Mouse (Mus musculus) frontal cortex, postnatal 10 days (tissue): ENCODE measurements at regions not wholly inside any gene's neighbourhood (a gene's known extent, or its start where the extent isn't known, plus 50 kb on each side); places are given as distances from the start of the nearest gene placed in this dataset.

Source experiments
- DNase-seq, 2 experiments: peaks; one replicate each; pipeline ENCODE4 v3.0.0; 2022; ENCODE audit warnings: low spot score in 2 of 2, mixed read lengths in 1 of 2

- DNase-seq: no peak
Observed at GRCm38 (mm10) chr1:193541281-193541680, 171.2 kb upstream of the Camk1g start.

DNA sequence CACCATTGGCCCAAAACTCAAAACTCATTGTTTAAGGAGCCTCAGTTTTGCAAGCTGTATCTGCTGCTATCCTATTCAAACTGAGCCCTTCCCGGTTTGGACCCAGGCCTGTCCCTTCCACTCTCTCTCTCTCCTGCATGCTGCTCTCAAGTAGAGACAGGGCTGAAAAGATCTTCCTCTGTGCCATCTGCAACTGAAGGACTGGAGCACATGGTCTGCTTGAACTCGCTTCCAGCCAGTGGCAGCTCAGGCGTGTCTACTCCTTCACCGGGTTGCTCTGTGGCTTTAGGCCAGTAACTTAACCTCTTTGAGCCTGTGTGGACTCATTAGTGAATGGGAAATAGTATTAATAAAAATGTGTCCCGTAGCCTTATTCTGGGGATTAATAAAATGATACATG lies 170.4 kb upstream of the Camk1g start:
- DNase-seq: no peak

DNA sequence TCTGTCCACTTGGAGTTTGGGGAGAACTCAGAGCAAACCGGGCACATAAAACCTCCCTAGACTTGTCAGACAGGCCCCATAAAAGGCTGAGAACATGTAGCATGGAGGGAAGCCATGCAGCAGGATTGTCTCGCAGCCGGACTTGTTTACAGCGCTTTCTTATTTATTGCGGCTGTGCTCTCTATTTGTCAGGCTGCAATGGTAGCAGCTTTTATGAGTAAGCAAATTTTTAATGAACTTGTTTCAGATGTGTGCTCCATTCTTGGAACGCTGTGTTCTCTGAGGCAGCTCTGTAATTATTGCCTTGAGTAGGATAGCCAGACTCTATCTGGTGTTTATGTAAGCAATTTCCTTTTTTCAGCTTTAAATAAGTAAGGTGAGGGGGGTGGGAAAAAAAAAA lies 169.2 kb upstream of the Camk1g start:
- no peak for DNase-seq

DNA sequence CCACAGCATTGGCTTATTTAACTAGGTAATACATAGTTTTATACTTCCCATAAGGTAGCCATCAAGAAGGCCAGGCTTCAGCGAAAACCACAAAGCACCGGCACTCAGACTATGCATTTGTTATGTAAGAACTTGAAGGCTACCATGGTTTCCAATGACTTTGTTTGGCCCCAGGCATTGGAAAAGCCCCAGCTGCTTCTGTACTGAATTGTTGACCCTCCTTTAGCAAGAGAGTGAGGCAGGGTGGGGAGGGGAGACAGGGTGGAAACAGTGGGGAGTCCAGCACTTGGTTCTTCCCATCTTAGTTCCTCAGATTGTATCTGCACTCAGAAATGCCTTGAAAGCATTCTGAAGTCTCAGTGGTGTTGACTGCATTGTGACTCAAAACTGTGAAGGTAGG lies 168.3 kb upstream of the Camk1g start:
- DNase-seq: no peak

GRCm38 (mm10) chr1:193537616-193538015 lies 167.5 kb upstream of the Camk1g start:
- DNase-seq: no peak

GRCm38 (mm10) chr1:193536552-193536951 lies 166.5 kb upstream of the Camk1g start:
- DNase-seq: no peak

DNA sequence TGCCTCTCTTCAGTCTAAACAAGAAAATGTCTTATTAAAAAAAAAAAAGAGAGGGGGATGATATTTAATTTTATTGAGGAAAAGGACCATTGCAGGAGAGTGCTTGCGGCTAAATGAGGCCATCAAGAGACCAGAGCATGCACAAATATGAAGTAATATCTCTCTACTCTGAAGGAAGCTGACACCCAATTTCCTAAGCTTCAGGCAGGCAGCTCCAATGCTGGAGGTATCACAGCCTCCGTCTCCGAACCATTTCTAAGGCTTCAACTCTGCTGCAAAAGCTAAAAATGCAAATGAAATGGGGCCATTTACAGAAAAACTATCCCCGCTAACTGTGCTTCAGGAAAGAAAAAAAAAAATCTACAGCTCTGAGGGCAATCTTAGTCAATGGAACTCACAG lies 164.4 kb upstream of the Camk1g start:
- DNase-seq: no peak

DNA sequence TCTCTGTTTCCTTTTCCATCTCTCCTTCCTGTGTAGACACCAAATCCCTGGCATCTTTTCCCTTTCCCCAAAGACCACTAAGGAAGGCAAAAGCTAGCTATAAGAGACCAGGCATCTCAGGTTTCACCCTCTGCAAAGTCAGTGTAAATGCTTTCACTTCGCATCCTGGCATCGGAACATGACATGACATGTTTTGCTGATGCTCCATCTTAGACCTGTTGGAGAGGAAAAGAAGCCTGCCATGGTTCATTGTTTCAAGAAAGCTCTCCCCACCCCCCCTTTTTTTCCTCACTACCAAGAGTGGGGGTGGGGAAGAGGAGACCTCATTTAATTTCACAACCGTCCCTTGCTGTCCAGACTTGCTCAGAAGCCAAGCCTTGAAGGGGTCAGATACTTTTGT lies 156.4 kb upstream of the Camk1g start:
- DNase-seq: no peak

DNA sequence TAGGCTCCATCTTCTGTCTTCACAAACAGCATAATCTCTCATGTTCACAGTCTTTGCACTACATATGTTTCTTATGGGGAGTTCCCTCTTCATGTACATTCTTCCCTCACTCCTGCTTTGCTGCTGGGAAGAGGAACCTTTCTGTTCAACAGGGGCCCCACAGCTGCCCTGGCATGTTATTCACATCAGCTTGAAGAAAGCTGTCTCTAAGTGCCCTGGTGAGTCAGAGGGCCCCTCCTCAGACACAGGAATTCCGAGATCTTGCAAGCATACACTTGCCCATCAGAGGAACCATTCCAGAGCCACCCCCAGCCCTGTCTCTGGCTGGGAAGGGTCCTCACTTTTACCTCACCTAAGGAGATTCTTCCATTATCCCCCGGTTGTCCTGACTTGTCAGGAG lies 151.9 kb upstream of the Camk1g start:
- no peak for DNase-seq

DNA sequence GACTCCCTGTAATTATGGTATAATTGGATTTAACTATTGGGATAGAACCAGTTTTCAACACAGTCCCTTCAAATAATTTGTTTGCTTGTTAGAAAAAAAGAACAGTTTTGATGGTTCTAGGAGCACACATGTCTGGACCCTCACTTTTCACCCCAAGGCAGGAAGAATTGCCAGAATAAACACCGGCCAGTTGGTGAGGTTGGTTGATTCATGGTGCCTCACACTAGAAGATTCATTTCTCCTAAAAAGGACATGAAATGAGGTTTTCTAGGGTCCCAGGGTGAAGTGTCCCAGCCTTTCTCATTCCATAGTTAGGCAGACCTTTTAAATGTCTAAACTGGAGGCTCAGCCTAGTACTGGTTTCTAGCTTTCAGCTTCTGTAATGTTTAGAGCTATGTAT lies 148.7 kb upstream of the Camk1g start:
- DNase-seq: no peak

GRCm38 (mm10) chr1:193517968-193518367 lies 147.9 kb upstream of the Camk1g start:
- no peak for DNase-seq

GRCm38 (mm10) chr1:193517293-193517692 lies 147.2 kb upstream of the Camk1g start:
- DNase-seq: no peak

DNA sequence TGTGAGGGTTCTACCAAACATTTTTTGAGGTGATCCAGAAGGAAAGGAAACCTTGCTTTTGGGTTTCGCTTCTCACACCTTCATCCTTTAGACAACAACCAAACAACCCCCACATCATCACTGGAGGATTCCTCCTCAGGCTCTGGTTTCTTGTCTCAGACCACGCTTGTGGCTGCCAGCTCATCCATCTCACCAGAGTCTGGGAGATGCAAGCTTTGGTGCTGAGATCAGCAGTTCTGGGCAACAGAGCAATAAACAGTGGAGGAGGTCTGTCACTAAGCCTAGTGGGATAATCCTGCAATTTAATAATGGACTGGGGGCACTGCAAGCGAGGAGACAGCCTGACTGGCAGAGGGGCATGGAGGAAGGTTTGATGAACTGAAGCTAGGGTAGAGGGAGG lies 146.3 kb upstream of the Camk1g start:
- no peak for DNase-seq

DNA sequence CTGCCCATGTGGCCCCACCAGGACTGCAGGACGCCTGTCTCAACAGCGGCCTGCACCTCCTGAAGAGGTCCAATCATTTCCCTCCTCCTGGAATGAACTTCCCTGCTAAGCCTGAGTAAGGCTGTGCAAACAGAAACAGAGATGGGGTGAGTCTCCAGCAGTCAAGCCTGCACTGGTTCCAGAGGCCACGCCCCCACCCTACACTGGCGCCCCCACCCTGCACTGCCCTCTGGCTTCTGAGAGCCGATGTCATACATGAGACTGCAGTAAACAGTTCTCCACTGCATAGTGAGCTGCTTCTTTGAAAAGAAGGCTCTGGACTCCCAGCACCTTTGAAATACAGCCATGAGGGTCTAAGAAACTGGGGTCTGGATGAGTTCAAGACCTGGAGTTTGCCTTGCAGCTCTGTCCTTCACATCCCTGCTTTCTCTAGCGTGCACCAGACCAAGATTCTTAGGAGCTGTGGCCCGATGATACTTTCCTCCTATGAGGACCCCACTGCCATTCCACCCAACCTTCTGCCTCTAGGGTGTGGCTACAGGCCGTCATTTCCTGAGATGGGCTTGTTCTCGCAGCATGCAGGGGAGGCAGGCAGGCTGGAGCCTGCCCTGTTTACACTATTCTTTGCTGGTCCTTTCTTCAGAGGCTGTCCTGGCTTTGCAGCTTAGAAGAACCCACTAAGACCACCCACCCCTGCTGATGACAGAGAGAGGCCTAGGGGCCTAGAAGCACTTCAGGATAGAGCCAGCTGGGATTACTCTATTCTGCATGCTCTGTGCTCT lies 144.0 kb upstream of the Camk1g start:
- DNase-seq: no peak

GRCm38 (mm10) chr1:193510066-193510793 lies 140.1 kb upstream of the Camk1g start:
- DNase-seq: no peak

DNA sequence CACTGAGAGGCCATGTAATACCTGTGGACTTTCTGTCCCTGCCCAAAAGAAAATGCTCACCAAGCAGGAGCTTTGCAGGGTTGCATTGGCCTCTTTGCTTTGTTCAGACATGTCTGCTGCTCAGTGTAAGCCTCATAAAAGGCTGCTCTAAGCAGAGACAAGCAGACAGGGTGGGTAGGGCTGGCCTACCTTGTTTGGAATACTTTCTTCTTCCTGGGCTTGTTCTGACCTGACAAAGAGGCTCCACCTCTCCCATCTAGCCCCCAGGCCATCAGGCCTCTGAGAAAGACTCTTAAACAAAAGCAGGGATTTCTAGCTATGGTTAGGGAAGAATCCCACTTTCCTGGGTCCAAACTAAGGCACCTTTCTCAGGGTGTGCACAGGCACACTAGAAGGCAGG lies 138.2 kb upstream of the Camk1g start:
- no peak for DNase-seq

GRCm38 (mm10) chr1:193506991-193507390 lies 136.9 kb upstream of the Camk1g start:
- no peak for DNase-seq

DNA sequence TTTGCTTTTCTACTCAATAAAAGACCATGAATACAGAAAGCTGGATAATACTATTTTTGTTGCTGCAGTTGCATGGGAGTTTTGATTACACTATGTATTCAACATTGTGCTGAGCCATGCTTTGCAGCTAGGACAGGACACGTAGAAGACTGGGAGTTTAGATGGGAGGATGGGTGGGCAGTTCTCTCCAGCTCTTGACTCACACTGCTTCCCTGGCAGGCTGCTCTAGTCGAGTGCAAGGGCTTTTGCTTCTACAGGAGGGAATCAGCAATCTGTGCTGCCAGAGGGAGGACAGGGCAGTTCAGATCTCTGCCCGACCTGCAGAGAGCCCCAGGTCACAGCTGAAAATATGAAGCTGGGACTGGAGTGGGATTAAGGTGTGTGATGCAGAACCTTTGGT lies 135.3 kb upstream of the Camk1g start:
- no peak for DNase-seq

- DNase-seq: no peak
Observed at GRCm38 (mm10) chr1:193504611-193505010, 134.5 kb upstream of the Camk1g start.

DNA sequence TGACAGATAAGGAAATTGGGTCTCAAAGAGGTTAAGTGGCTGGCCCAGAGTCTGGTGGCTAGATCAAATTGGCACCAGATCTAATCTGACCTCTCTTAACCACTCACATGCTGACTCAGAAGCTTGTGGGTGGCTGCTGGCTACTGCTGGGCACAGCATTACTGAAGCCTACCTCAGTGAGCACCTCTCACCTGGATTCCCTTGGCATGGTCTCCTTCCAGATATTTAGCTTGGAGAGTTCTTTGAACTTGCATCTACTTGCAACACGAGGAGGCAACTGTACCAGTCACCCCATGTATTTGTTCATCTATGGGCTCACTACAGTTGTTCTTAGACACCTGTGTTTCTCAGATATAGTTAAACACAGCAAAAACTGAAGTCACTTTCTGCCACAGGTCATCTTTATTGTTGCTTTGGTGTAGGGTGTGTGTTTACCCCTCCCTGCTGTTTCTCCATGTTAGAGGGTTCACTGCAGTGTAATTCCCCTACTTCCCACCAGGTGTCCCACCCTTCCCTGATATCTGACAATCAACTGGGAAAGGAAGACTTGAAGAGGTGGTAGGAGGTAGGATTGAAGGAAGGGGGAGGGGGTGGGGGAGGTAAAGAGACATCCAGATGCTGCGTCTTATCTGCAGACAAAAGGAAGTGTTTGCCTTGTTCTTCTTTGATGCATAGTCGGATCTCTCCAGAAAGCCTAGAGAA lies 133.7 kb upstream of the Camk1g start:
- peak; percentile 45 to 48 for DNase-seq

DNA sequence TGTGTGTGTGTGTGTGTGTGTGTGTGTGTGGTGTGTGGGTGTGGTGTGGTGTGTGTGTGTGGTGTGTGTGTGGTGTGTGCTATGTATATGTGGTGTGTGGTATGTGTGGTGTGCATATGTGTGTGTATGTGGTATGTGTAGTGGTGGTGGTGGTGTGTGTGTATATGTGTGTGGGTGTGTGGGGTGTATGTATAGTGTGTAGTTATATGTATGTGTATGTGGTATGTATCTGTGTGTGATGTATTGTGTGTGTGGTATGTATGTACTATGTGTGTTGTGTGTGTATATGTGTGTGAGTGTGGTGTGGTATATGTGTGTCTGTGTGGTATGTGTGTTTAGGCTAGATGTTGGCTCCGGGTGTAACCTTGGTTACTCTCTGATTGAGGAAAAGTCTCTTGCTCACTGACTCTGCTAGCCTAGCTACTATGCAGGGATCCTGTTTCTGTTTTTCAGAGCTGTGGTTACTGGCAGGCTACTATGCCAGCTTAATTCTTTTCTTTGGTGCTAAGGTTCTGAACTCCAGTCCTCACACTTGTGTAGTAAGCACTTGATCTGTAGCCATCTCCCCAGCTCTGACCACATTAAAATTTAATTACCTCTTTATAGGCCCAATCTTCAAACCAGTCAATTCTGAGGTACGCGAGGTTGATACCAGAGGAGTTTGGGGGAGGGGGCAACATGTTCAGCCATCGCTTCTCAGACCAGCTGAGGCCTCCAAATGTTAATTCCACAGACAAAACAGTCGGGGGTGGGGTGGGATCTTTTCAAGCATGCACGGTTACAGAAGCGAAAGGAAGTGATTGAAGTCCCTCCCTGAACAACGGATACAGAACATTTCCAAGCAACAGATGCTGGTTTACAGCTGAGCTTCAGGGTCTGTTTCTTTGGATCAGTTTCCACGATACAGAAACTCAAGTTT lies 126.4 kb upstream of the Camk1g start:
- no peak for DNase-seq

DNA sequence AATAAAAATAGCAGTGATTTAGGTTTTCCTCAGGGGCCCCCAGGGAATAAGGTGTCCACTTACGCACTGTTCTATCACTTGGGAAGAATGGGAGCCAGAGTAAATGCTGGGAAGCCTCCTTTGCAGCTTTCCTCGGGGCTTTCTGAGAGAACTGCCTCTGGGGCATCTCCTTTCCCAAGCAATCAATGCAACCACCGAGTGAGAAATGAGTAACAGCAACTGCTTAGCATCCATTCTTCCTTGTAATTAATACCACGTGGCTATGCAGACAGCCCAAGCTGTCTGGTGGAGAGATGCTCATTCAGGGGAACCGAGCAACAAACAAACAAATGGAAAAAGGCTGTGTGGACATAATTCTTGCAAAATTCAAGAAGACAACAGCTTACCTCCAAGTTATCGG lies 117.9 kb upstream of the Camk1g start:
- no peak for DNase-seq
